Mouse (Mus musculus): ENCODE data around the gene Rhox2h.
"Not testable (repeated sequence)": the region's sequence is repeated elsewhere in the genome, so short reads cannot be mapped to it uniquely, and the experiment has no call there.

Rhox2h gene

DNA sequence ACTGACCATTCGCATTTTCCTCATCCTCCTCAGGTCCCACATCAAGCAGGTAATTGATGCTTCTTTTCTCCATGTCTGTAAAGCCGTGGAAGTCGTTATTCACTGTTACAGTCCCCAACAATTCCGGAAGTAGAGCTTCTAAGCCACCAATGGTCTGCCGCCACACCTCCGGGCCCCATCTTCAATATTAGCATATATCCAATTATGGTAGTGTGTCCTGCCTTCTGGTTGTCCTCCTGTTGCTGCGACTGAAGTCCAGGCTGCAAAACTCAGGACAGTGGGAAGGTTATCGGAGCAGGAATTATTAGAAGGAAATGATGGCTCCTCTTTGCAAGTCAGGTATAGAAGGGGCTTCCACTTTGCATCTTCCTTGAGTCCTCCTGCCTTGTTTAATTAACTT is at the start of gene Rhox2h:
Rhox2h (minus strand) TSS at position 101 of the 400 bp plus-strand sequence.
- DNase-seq, result not testable (repeated sequence)

DNA sequence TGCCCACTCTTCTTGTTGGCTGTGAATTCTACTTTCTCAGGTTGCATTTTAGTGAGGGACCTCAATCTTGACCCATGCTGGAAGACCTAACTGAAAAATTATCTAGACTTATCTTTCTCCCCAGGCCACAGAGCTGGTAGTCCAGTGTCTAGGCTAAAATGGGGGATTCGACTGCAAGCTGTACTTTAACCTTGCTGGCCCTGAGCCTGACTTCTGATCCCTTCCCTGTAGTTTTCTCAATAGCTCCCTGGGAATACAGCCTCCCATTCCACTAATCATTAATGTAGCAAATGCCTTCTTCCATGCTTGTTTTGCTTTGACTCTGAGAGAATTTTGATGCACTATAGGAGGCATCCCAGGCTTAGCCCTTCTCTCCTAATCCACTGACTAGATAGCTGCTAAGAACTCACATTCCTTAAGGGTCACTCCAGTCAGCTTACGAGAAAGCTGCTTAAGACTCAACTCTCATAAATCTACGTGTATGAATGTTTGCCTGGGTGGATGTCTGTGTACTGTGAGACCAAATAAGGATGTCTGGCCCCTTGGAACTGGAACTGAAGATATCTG is 28.8 kb upstream of the Rhox2h start:
- DNase-seq, result no peak

DNA sequence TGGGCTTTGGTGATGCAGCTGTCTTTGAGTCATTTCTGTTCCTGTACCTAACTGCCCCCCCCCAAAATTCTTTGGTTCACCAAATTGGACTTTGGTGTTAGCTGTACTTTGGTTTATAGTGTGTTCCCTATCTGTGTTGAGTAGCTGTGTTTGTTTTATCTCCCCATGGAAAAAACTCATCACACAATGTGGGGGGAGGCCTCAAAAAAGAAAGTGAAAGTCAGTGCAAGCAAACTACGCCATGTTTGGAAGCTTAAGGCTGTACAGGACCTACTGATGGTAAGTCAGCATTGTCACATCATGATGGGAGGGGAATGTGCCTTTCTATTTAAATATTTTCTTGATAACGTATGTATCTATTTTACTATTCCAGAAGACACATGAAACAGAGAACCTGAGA is 19.2 kb upstream of the Rhox2h start:
- DNase-seq, result no peak

DNA sequence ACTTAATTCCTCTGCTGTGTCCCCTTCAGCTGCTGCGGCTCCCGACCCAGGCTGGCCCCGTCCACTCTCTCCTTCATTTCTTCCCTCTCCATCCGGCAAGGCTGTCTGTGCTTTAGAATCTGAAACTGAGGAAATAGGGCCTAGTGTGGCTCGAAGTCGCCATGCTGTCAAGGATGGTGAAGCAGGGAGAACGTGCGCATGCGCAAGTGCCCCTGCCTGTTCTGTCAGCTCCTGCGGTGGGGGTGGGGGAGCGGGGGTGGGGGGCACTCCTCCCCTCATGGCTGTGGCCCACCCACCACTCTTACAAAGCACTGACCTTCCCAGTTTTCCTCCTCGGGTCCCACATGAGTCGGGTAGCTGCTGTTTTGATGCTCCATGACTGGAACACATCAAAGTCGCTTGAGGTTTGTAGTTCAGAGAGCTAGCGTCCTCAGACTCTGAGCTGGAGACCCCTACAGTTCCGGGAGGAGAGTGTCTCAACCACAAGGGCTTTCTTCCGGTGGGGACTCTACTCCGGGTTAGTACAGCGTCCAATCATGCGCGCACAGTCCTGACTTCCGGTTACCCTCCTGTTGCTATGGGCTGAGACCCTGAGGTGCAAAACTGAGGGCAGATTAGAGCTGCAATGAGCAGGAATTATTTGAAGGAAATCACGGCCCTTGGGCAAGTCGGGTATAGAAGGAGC is 10.1 kb upstream of the Rhox2h start:
- DNase-seq, result no peak

DNA sequence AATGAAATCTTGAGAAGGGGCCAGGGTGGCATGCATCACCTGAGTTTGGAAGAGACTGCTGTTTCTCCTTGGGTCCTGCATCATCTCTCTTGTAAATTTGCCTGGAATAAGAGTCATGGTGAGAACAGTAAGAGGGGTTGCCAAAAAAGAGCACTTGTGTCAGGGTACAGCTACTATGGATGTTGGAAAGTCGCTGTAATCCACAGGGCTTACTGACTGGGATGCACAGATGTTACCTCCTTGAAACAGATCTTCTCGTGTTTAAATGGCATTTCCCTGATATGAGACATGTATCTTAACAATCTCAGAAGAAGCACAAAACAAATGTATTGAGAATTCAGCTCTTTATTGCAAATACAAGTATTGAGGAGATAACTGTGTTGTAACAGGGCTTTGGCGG is 4.4 kb downstream of the Rhox2h start, which contains the start of gene Rhox3h:
Rhox3h (minus strand) TSS at position 101 of the 400 bp plus-strand sequence.
- DNase-seq, result not testable (repeated sequence)

DNA sequence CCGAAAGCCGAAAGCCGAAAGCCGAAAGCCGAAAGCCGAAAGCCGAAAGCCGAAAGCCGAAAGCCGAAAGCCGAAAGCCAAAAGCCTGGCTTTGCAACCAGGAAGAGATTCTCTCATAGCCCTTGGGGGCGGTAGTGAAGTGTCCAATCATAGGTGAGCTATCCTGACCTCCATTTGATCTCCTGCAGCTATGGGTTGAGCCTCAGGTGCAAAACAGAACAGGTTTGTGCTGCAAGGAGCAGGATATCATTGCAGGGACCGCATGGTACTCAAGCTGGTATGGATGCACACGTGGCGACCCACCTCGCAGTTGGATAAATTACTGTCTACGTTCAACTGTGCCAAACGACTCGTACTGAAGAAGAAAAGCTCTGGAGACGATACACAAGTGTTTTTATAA is 21.9 kb downstream of the Rhox2h start, which contains the start of gene Rhox4g:
Rhox4g (minus strand) TSS at position 101 of the 400 bp plus-strand sequence.
- not testable (repeated sequence) for DNase-seq

DNA sequence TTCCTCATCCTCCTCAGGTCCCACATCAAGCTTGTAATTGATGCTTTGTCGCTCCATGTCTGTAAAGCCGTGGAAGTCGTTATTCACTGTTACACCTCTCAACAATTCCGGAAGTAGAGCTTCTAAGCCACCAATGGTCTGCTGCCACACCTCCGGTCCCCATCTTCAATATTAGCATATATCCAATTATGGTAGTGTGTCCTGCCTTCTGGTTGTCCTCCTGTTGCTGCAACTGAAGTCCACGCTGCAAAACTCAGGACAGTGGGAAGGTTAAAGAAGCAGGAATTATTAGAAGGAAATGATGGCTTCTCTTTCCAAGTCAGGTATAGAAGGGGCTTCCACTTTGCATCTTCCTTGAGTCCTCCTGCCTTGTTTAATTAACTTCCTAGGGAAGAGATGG is 29.7 kb downstream of the Rhox2h start, which contains the start of gene Rhox2g:
Rhox2g (minus strand) TSS at position 101 of the 400 bp plus-strand sequence.
- not testable (repeated sequence) for DNase-seq

DNA sequence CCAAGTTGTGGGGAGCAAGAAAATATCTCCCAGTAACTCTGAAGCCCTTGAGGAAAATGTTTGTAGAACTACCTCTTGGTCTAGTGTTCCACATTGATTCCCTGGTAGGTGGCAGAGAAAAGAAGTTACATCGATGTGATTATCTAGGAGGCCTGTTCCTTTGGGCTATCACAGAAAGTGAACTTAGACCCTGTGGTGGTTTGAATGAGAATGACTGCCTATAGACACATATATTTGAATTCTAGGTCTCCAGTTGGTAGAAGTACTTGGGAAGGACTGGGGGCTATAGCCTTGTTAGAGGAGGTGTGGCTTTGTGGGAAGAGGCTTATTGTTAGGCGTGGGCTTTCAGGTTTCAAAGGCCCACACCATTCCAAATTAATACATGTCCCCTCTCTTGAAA is 44.6 kb downstream of the Rhox2h start, which contains the start of gene Rhox3g:
Rhox3g (minus strand) TSS at position 101 of the 400 bp plus-strand sequence.
- not testable (repeated sequence) for DNase-seq

Data from thymus, postnatal 36 days (tissue).